Mouse (Mus musculus) hindbrain, embryonic 10.5 days (tissue): ENCODE results near the gene Cabp2. TPM values are rescaled to one million over a fixed set of nuclear protein-coding genes. Genes with fewer than 3 reads are reported as not detected.
A peak's percentile ranks its signal among the peaks of the same experiment; 100 is the strongest.
"Not testable (repeated sequence)": the region's sequence is repeated elsewhere in the genome, so short reads cannot be mapped to it uniquely, and the experiment has no call there.

Experiments
- DNase-seq: peaks from one replicate; pipeline ENCODE4 v3.0.0-alpha.2; 2017; ENCODE audit warnings: low spot score
- H3K27ac ChIP-seq: fragments of 300-500 bp; sonication (generic); 2 replicates; pipeline ENCODE4 v1.5.1; 2016; ENCODE audit warnings: mild to moderate bottlenecking, moderate library complexity
- H3K27me3 ChIP-seq: fragments of 300-500 bp; sonication (generic); 2 replicates; pipeline ENCODE4 v1.6.1; 2016; ENCODE audit warnings: mild to moderate bottlenecking; ENCODE audit not compliant: poor library complexity, insufficient read depth, severe bottlenecking
- H3K36me3 ChIP-seq: fragments of 300-500 bp; sonication (generic); 2 replicates; pipeline ENCODE4 v1.6.1; 2016; ENCODE audit warnings: mild to moderate bottlenecking, moderate library complexity
- H3K4me1 ChIP-seq: fragments of 300-500 bp; sonication (generic); replicated peaks from 2 replicates; pipeline ENCODE4 v1.6.1; 2016; ENCODE audit warnings: mild to moderate bottlenecking
- H3K4me3 ChIP-seq: fragments of 300-500 bp; sonication (generic); 2 replicates; pipeline ENCODE4 v1.5.1; 2016; ENCODE audit warnings: mild to moderate bottlenecking, moderate library complexity
- H3K9me3 ChIP-seq: fragments of 300-500 bp; sonication (generic); 2 replicates; pipeline ENCODE4 v1.6.1; 2016; ENCODE audit warnings: mild to moderate bottlenecking, moderate library complexity
- WGBS: fragments of 180-500 bp; shearing (Covaris S2); methylation state at CpG from one replicate; pipeline ENCODE4 v1.1.7; 2016; 5-methylcytosine and 5-hydroxymethylcytosine counted together
- polyA plus RNA-seq: library from polyadenylated mRNA; unstranded; fragments of >200 nt; fragmentation: Nextera tagmentation; extraction: Ambion mirVana; gene quantifications from 2 replicates; pipeline ENCODE4 v1.2.1, GENCODE M21; 2016

Cabp2 gene
- not detected in 2 replicates for polyA plus RNA-seq

DNA sequence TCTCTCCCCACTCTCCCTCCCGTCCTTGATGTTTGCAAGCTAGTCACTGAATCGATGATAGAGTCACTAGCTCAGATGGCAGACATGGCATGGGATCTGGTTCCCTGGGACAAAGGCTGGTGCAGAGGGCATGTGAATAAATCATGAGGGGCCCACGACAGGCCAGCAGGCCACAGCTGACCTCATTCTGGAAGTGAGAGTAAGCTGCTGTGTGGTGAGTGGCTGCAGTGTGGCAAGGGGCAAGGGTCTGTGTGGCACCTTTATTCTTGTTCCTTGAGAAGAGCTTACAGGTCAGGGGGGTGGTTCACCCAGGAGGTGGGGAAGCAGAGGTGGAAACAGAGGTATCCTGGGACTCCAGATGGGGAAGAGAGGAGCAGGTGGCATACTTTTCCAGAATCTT lies at the start of gene Cabp2:
Gene Cabp2 (plus strand): TSS at position 185 of the 400 bp plus-strand sequence.
- Histone ChIP-seq H3K27me3 (0 out of 2 replicates have a peak, but pooled peaks cover 5% of the 10 kb centered on the region), H3K27ac (no peak within 1 kb of the TSS), H3K4me3 (no peak within 1 kb of the TSS), H3K9me3 (no peaks in the 10 kb centered on the region), H3K4me1 (peaks cover 11% of the 10 kb centered on the region), H3K36me3 (no peaks in the 10 kb centered on the region)
- 64% methylated on average over 3 of the region's 3 CpGs for WGBS
- DNase-seq: no peak

GRCm38 (mm10) chr19:4032668-4033067 lies 48.7 kb upstream of the Cabp2 start:
- no peak overlapping the region for H3K4me3 ChIP-seq
- no peaks in the 10 kb centered on the region for H3K27me3 ChIP-seq
- no peak for DNase-seq
- peaks cover 12% of the 10 kb centered on the region for H3K36me3 ChIP-seq
- 0 out of 2 replicates have a peak, but pooled peaks cover under 1% of the 10 kb centered on the region for H3K9me3 ChIP-seq
- 58% methylated on average over 7 of the region's 7 CpGs for WGBS
- no peak overlapping the region for H3K27ac ChIP-seq
- peaks cover 15% of the 10 kb centered on the region for H3K4me1 ChIP-seq

GRCm38 (mm10) chr19:4033298-4033697 lies 48.1 kb upstream of the Cabp2 start:
- 86% methylated on average over 3 of the region's 3 CpGs for WGBS
- H3K27me3 ChIP-seq: no peaks in the 10 kb centered on the region
- H3K9me3 ChIP-seq: no peaks in the 10 kb centered on the region
- DNase-seq: no peak
- H3K4me3 ChIP-seq: no peak overlapping the region
- H3K27ac ChIP-seq: no peak overlapping the region
- peaks cover 12% of the 10 kb centered on the region for H3K36me3 ChIP-seq
- peaks cover 22% of the 10 kb centered on the region for H3K4me1 ChIP-seq

- no peaks in the 10 kb centered on the region for H3K27me3 ChIP-seq
- H3K4me1 ChIP-seq: peaks cover 23% of the 10 kb centered on the region
- WGBS: 73% methylated on average over 5 of the region's 5 CpGs
- H3K36me3 ChIP-seq: peaks cover 12% of the 10 kb centered on the region
- H3K27ac ChIP-seq: no peak overlapping the region
- H3K9me3 ChIP-seq: no peaks in the 10 kb centered on the region
- DNase-seq: no peak
- H3K4me3 ChIP-seq: no peak overlapping the region
Observed at GRCm38 (mm10) chr19:4033742-4034141, 47.6 kb upstream of the Cabp2 start.

DNA sequence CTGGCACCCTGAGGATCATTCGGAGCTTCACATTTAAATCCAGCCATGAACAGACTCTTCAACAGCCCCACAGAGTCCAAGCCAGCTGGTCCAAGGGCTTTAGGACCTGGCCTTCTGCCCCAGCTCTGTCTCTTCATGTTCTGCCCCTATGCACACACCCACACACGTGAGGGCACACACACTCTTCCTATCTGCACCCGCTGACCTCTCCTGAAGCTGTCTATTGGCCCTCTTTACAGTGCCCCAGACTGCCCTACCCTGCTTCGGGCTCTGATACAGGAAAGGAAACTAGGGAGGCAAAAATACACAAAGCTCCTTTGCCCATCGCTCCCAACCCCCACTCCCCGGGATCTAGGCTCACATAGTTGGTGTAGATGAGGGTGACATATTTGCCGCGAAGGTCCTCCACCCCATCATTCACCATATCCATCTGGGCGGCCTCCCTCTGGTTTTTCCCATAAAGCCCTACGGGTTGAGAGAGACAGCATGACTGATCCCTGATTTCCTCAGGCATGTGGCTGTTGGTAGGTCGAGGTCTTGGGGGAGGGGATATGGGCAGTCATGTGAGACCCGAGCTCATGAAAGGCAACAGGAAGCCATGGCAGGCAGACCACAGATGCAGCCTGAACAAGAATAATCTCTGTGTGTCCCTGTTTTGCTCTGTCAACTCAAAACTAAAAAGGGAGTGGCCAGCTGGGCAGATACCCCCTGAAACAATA lies 44.9 kb upstream of the Cabp2 start:
- DNase-seq: no peak
- H3K27ac ChIP-seq: peak overlapping the region; percentile 40; the same call in 1 of the 2 replicates
- peak overlapping the region; percentile 29 for H3K4me3 ChIP-seq
- no peaks in the 10 kb centered on the region for H3K27me3 ChIP-seq
- peaks cover 12% of the 10 kb centered on the region for H3K36me3 ChIP-seq
- H3K4me1 ChIP-seq: peaks cover 23% of the 10 kb centered on the region
- WGBS: 74% methylated on average over 12 of the region's 12 CpGs
- no peaks in the 10 kb centered on the region for H3K9me3 ChIP-seq

DNA sequence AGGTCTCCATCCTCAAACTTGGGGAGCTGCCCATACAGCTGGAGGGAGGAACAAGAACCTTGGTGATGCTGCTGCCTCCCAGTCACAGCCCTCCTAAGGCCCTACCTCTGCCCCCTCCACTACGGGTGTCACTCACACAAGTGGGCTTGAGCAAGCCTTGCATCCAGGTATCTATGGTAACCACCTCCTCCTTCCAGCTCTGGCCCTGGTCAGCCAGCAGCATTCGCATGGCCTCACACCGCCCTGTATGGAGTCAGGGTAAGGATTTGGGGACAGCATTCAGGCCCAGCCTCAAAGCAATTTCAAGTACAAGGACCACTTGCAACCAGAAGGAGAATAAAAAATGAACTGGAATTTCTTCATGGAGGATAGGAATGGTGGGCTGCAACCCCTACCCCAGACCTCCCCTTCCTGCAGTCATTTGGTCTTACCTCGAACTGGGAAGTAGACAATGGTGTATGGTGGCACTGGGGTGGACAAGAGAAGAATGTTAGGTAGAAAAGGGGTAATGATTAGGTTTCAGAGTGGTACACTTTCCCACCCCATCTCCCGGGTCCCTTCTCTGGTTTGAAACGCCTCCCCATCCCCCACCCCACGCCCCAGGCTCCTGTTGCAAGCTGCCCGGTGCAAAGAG lies 44.1 kb upstream of the Cabp2 start:
- peaks cover 23% of the 10 kb centered on the region for H3K4me1 ChIP-seq
- not testable (repeated sequence) for DNase-seq, H3K27me3 ChIP-seq, H3K9me3 ChIP-seq
- peak overlapping the region; percentile 93 for H3K27ac ChIP-seq
- peaks cover 12% of the 10 kb centered on the region for H3K36me3 ChIP-seq
- H3K4me3 ChIP-seq: peak overlapping the region; percentile 64
- 27% methylated on average over 8 of the region's 8 CpGs for WGBS

DNA sequence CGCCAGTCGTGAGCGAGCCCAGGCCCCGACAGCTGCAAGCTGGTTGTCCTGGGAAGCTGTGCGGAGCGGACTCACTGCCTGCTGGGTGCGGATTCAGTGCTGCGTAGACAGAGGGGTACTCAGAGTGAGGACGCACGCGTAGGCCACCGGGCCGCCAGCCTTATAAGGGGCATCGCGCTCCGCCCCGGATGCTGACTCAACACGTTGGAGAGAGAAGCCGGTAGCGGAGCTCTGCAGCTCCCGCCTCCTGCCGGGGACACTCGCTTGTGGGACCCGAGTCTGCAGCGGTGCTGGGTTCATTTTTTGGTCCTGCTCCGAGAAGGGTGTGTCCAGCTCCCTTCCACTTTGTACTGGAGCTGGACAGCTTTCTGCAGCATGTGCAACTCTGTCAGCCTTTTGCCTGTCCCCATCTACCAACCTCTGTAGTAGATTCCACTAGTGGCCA lies 43.6 kb upstream of the Cabp2 start, which contains the start of gene Gstp1:
Gene Gstp1 (minus strand): TSS at position 198 of the 445 bp plus-strand sequence.
- Histone ChIP-seq H3K4me1 (peaks cover 23% of the 10 kb centered on the region), H3K9me3 (no peaks in the 10 kb centered on the region), H3K27ac (peak within 1 kb of the TSS; percentile 93), H3K27me3 (no peaks in the 10 kb centered on the region), H3K36me3 (peaks cover 12% of the 10 kb centered on the region), H3K4me3 (peak within 1 kb of the TSS; percentile 64)
- DNase-seq: peak; percentile 83
- under 1% methylated on average over 26 of the region's 26 CpGs for WGBS

DNA sequence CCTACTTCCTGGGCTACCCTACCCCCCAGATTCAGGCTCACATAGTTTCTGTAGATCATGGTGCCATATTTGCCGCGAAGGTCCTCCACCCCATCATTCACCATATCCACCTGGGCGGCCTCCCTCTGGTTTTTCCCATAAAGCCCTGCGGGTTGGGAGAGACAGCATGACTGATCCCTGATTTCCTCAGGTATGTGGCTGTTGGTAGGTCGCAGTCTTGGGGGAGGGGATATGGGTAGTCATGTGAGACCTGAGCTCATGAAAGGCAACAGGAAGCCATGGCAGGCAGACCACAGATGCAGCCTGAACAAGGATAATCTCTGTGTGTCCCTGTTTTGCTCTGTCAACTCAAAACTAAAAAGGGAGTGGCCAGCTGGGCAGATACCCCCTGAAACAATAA lies 40.4 kb upstream of the Cabp2 start:
- not testable (repeated sequence) for H3K27me3 ChIP-seq, DNase-seq, H3K36me3 ChIP-seq, H3K9me3 ChIP-seq, H3K27ac ChIP-seq, H3K4me3 ChIP-seq
- WGBS: 86% methylated on average over 5 of the region's 5 CpGs
- peaks cover 24% of the 10 kb centered on the region for H3K4me1 ChIP-seq

GRCm38 (mm10) chr19:4041500-4041899 lies 39.9 kb upstream of the Cabp2 start:
- not testable (repeated sequence) for H3K27me3 ChIP-seq, H3K36me3 ChIP-seq, DNase-seq, H3K27ac ChIP-seq, H3K4me3 ChIP-seq, H3K9me3 ChIP-seq
- 72% methylated on average over 4 of the region's 4 CpGs for WGBS
- H3K4me1 ChIP-seq: peaks cover 19% of the 10 kb centered on the region

GRCm38 (mm10) chr19:4042124-4042523 lies 39.3 kb upstream of the Cabp2 start:
- Histone ChIP-seq H3K27me3 (no peaks in the 10 kb centered on the region), H3K4me3 (no peak overlapping the region), H3K9me3 (no peaks in the 10 kb centered on the region), H3K27ac (no peak overlapping the region), H3K36me3 (no peaks in the 10 kb centered on the region), H3K4me1 (peaks cover 15% of the 10 kb centered on the region)
- no peak for DNase-seq
- WGBS: 79% methylated on average over 14 of the region's 14 CpGs

DNA sequence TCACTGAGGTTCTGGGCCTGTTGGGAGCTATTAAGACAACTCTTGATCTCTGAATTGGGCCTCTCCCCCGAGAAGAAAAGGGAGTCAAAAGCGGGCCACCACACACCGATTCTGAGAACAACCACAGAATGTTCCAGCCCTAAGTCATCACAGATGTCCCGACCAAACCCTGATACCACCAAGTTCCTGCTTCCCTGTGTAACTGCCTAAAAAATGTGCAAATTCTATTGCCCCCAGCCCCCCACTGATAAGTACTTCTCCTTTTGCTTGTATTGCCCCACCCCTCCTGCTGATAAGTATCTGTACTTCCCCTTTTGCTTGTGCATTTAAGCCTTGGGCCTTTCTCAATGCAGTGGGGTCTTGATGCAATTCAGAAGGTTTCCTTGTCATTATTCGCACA lies 37.3 kb upstream of the Cabp2 start:
- not testable (repeated sequence) for H3K9me3 ChIP-seq, H3K27me3 ChIP-seq, H3K4me3 ChIP-seq, H3K4me1 ChIP-seq, H3K36me3 ChIP-seq, DNase-seq, H3K27ac ChIP-seq
- WGBS: 91% methylated on average over 5 of the region's 5 CpGs

- DNase-seq: peak; percentile 19
- WGBS: 58% methylated on average over 16 of the region's 16 CpGs
- 0 out of 2 replicates have a peak, but pooled peaks cover 2% of the 10 kb centered on the region for H3K4me1 ChIP-seq
- H3K27ac ChIP-seq: no peak within 1 kb of the TSS
- no peaks in the 10 kb centered on the region for H3K36me3 ChIP-seq
- H3K27me3 ChIP-seq: no peaks in the 10 kb centered on the region
- H3K9me3 ChIP-seq: no peaks in the 10 kb centered on the region
- no peak within 1 kb of the TSS for H3K4me3 ChIP-seq
Observed at GRCm38 (mm10) chr19:4045966-4046865, 35.2 kb upstream of the Cabp2 start, which contains the start of gene Gstp2. Gene Gstp2, minus strand, starts transcription at chr19:4046023.
